Mouse (Mus musculus) E14TG2a.4 (cell line): ENCODE measurements around the gene Casc3.
A peak's percentile ranks its signal among the peaks of the same experiment; 100 is the strongest.

Source experiments
- H3K27me3 ChIP-seq: 2 replicates; pipeline ENCODE4 v1.6.1; 2014; ENCODE audit warnings: low read length, control low read depth; ENCODE audit not compliant: insufficient read depth
- H3K36me3 ChIP-seq: 2 replicates; pipeline ENCODE4 v1.6.1; 2014; ENCODE audit warnings: low read length, control low read depth; ENCODE audit not compliant: insufficient read depth
- H3K4me1 ChIP-seq: replicated peaks from 2 replicates; pipeline ENCODE4 v1.6.1; 2014; ENCODE audit warnings: low read depth, low read length, control low read depth
- H3K4me3 ChIP-seq: replicated peaks from 2 replicates; pipeline ENCODE4 v1.5.1; 2014; ENCODE audit warnings: mild to moderate bottlenecking, low read length
- H3K9me3 ChIP-seq: 2 replicates; pipeline ENCODE4 v1.6.1; 2014; ENCODE audit warnings: low read length, control low read depth
- CTCF ChIP-seq: conservative IDR thresholded peaks from 2 replicates; pipeline ENCODE4 v1.5.1; 2014; ENCODE audit warnings: low read length
- NANOG ChIP-seq: IDR thresholded peaks from 2 replicates; pipeline ENCODE4 v1.6.1; 2014; ENCODE audit warnings: borderline replicate concordance, low read length, mixed read lengths
- POU5F1 ChIP-seq: IDR thresholded peaks from 2 replicates; pipeline ENCODE4 v1.6.1; 2014; ENCODE audit warnings: low read length, borderline replicate concordance

Casc3 gene

DNA sequence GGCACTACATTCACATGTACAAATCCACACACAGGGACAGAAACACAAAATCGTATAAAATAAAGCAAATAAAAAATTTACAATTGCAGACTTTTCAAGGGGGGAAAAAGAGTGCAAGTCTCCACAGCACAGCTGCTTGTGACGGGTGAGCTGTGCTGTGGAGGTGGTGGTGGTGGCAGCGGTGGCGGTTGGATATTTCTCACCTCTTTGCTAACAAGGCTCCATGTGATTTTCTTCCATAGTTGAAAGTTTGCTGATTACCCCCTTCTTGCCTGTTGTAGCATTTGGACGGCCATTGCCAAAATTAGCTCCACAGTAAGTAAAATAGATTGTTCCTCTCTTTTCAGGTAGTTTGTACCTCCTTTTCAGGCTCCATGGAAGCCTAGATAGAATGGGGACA lies at the start of gene Casc3:
Gene Casc3, plus strand, starts transcription at position 301 of the 400 bp plus-strand sequence.
- no peak for TF ChIP-seq POU5F1
- TF ChIP-seq NANOG = no peak
- TF ChIP-seq CTCF = no peak
- Histone ChIP-seq H3K4me3 (0 out of 2 replicates have a peak within 1 kb of the TSS, but pooled peaks have one; percentile 0), H3K27me3 (no peaks in the 10 kb centered on the region), H3K4me1 (no peaks in the 10 kb centered on the region), H3K36me3 (peaks cover 85% of the 10 kb centered on the region), H3K9me3 (peaks cover 96% of the 10 kb centered on the region)

DNA sequence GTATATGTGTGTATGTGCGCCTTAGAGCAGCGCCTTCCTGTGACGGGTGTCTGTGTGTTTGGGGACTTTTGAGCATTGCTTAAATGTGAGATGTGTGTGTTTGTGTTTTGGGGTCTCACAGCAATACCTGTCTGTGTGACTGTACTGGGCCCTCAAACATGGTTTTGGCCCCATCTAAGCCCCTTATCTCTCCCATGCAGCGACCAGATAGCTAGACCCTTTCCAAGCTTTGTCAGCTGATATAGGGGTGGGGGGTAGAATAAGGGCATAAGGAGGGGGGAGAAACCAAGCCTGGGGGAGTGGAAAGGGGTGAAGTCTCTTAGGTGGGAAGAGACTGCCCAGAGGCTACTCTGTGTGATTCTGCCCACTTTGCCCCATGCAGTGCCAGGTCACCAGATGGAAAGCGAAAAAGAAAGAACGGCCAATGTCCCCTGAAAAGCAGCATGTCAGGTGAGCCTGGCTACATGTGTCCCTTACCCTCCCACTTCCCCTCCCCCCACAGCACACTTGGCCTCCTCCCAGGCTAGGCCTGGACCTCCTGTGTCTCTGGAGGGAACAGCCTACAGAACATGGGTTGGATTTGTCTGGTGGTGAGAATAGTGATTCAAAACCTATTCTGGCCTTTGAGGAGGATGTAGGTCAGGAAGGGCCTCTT lies 48.9 kb upstream of the Casc3 start:
- Histone ChIP-seq H3K9me3 (peaks cover 4% of the 10 kb centered on the region; the same call in 1 of the 2 replicates), H3K36me3 (peaks cover 9% of the 10 kb centered on the region; the same call in 1 of the 2 replicates), H3K4me1 (peaks cover 58% of the 10 kb centered on the region), H3K4me3 (no peak overlapping the region), H3K27me3 (peaks cover 2% of the 10 kb centered on the region; the same call in 1 of the 2 replicates)
- TF ChIP-seq POU5F1 (no peak), CTCF (no peak), NANOG (no peak)

DNA sequence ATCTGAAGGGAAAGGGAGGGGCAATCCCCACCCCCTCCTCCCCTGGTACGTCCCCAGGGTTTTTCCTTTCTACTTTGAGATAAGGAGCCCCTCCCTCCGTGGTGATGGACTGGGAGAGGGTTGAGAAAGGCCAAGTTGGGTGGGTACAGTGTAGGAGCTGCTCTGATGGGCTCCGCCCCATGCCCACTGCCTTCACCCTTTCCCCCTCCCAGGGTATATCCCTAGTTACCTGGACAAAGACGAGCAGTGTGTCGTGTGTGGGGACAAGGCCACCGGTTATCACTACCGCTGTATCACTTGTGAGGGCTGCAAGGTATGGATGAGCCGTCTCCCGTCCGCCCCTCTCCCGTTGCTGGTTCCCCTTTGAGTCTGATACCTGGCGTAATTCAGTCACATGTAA lies 48.0 kb upstream of the Casc3 start:
- Histone ChIP-seq H3K36me3 (peaks cover 9% of the 10 kb centered on the region; the same call in 1 of the 2 replicates), H3K9me3 (peaks cover 4% of the 10 kb centered on the region; the same call in 1 of the 2 replicates), H3K27me3 (no peaks in the 10 kb centered on the region), H3K4me3 (no peak overlapping the region), H3K4me1 (peaks cover 51% of the 10 kb centered on the region)
- TF ChIP-seq CTCF (no peak), NANOG (no peak), POU5F1 (no peak)

DNA sequence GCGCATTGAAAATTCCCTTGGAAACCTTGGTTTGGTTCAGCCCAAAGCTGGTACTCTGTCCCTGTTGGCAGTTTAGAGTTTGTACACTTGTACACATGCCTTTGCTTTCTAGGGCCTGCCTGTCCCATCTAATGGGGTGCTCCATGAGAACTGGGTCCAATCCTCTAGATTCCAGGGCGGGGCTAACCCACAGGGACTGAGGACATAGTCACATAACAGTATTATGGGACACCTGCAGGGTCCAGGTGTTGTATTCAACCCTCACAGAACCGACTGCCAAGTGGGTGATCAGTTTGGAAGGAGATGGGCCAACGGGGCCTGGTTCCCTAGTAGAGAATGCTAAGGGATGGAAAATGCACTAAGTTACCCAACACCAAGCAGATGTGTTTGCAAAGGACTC lies 42.8 kb upstream of the Casc3 start:
- Histone ChIP-seq H3K4me1 (peaks cover 57% of the 10 kb centered on the region), H3K27me3 (no peaks in the 10 kb centered on the region), H3K9me3 (peaks cover 4% of the 10 kb centered on the region; the same call in 1 of the 2 replicates), H3K36me3 (peaks cover 5% of the 10 kb centered on the region; the same call in 1 of the 2 replicates), H3K4me3 (no peak overlapping the region)
- TF ChIP-seq CTCF (no peak), POU5F1 (no peak), NANOG (no peak)

DNA sequence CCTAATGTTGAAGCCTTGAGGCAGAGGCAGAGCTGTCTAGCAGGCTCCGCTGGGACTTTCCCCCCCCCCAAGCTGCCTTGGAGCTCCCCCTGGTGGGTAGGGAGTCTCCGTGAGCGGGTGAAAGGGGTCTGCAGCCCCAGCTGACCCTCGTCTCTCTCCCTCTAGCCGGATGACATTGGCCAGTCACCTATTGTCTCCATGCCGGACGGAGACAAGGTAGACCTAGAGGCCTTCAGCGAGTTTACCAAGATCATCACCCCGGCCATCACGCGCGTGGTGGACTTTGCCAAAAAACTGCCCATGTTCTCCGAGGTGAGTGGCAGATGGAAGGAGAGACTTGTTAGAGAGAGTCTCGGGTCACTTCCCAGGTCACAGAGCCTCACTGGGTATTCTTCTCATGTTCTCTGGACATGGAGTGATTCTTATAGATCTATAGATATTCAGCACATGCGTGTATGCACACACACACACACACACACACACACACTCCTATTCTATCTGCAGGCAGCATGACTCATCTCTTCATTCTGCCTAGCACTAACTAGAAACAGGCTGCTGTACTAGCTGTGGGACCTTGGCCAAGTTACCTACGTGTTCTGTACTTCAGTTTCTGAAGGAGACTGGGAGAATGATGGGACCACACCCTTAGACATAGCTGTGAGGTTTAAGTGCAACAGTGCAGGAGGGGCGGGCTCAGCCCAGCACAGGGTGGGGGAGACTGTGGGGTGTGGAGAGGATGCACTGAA lies 41.8 kb upstream of the Casc3 start:
- Histone ChIP-seq H3K27me3 (no peaks in the 10 kb centered on the region), H3K9me3 (peaks cover 4% of the 10 kb centered on the region; the same call in 1 of the 2 replicates), H3K36me3 (peaks cover 5% of the 10 kb centered on the region; the same call in 1 of the 2 replicates), H3K4me3 (peak overlapping the region; percentile 78), H3K4me1 (peaks cover 61% of the 10 kb centered on the region)
- TF ChIP-seq POU5F1 = no peak
- no peak for TF ChIP-seq NANOG
- peak; percentile 72 for TF ChIP-seq CTCF

DNA sequence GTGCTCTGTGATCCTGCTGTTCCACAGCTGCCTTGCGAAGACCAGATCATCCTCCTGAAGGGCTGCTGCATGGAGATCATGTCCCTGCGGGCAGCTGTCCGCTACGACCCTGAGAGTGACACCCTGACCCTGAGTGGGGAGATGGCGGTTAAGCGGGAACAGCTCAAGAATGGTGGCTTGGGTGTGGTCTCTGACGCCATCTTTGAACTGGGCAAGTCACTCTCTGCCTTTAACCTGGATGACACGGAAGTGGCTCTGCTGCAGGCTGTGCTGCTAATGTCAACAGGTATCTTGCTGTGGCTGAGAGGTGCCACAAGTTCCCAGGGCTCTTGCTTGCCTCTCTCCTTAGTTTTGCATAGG lies 41.2 kb upstream of the Casc3 start:
- H3K4me3 ChIP-seq = peak overlapping the region; percentile 78
- H3K9me3 ChIP-seq = peaks cover 4% of the 10 kb centered on the region; the same call in 1 of the 2 replicates
- H3K27me3 ChIP-seq = 0 out of 2 replicates have a peak, but pooled peaks cover under 1% of the 10 kb centered on the region
- peaks cover 67% of the 10 kb centered on the region for H3K4me1 ChIP-seq
- TF ChIP-seq POU5F1 (no peak), NANOG (no peak), CTCF (no peak)
- peaks cover 11% of the 10 kb centered on the region for H3K36me3 ChIP-seq

DNA sequence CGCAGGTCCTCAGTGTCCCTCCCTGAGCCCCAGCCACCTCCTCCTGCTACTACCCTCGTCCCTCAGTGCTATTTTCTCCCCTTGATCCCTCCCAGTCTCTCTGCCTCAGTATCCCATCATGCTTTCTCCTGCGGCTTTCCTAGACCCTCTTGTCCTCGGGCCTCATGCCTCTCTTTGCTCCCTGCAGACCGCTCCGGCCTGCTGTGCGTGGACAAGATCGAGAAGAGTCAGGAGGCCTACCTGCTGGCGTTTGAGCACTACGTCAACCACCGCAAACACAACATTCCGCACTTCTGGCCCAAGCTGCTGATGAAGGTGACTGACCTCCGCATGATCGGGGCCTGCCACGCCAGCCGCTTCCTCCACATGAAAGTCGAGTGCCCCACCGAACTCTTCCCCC lies 40.6 kb upstream of the Casc3 start:
- peaks cover 73% of the 10 kb centered on the region for H3K4me1 ChIP-seq
- peak overlapping the region; percentile 78 for H3K4me3 ChIP-seq
- peaks cover 4% of the 10 kb centered on the region; the same call in 1 of the 2 replicates for H3K9me3 ChIP-seq
- no peak for TF ChIP-seq NANOG
- no peak for TF ChIP-seq POU5F1
- TF ChIP-seq CTCF = no peak
- peaks cover 17% of the 10 kb centered on the region for H3K36me3 ChIP-seq
- H3K27me3 ChIP-seq = peaks cover 5% of the 10 kb centered on the region; the same call in 1 of the 2 replicates

DNA sequence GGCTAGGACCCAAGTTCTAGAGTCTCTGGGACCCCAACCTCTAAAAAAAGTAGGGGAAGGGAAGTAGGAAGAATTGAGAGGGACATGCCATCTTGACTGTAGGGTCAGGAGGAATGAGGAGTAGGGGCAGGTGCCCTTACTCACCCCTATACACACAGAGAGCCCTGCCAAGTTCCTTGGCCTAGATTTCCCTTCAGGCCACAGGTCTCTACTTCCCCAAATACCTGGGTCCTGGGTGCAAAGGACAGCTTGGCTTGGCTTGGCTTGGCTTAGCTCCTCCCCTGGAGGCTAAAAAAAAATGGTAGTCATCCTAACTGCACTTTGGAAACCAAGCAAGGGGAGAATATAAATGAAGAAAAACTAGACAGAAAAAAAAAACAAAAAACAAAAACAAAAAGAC lies 40.0 kb upstream of the Casc3 start:
- H3K4me3 ChIP-seq = peak overlapping the region; percentile 78
- H3K36me3 ChIP-seq = peaks cover 23% of the 10 kb centered on the region
- H3K9me3 ChIP-seq = peaks cover 4% of the 10 kb centered on the region; the same call in 1 of the 2 replicates
- peaks cover 5% of the 10 kb centered on the region; the same call in 1 of the 2 replicates for H3K27me3 ChIP-seq
- peaks cover 80% of the 10 kb centered on the region for H3K4me1 ChIP-seq
- no peak for TF ChIP-seq CTCF
- no peak for TF ChIP-seq POU5F1
- TF ChIP-seq NANOG = no peak
